Mouse (Mus musculus) left cerebral cortex, postnatal 36 days (tissue): Measurements from ENCODE around the gene Thsd7a. TPM values are rescaled to one million over a fixed set of nuclear protein-coding genes. Genes with fewer than 3 reads are reported as not detected.

Experiments
- DNase-seq, 2 experiments: peaks; one replicate each; pipeline ENCODE4 v3.0.0; 2021 to 2022; ENCODE audit warnings: low spot score in 2 of 2, mixed read lengths in 1 of 2
- intact Hi-C: fragments of 180-260 bp; cut with DNase I; formaldehyde crosslinking; loops from one replicate; pipeline ENCODE4 v1.15.1; 2025
- total RNA-seq, 2 experiments: library from RNA; stranded (reverse); gene quantifications; 2 replicates each; pipeline ENCODE4 v1.2.3; 2021

Gene Thsd7a
- total RNA-seq, 2 experiments from 2014 or later = 35.4 to 40.6 TPM

GRCm38 (mm10) chr6:12699089-12699488 lies 50.1 kb downstream of the Thsd7a start:
- intact Hi-C loops = no loop called here
- DNase-seq = no peak

- intact Hi-C loops = no loop called here
- DNase-seq = no peak
Observed at GRCm38 (mm10) chr6:12693689-12694088, 55.5 kb downstream of the Thsd7a start.

GRCm38 (mm10) chr6:12693239-12693638 lies 56.0 kb downstream of the Thsd7a start:
- no peak for DNase-seq
- intact Hi-C loops = no loop called here

- intact Hi-C loops = no loop called here
- no peak for DNase-seq
Observed at GRCm38 (mm10) chr6:12649633-12650032, 99.6 kb downstream of the Thsd7a start.

- DNase-seq = no peak
- intact Hi-C loops = no loop called here
Observed at GRCm38 (mm10) chr6:12628637-12629246, 120.5 kb downstream of the Thsd7a start.

- no peak for DNase-seq
Observed at GRCm38 (mm10) chr6:12606638-12607246, 142.5 kb downstream of the Thsd7a start.

GRCm38 (mm10) chr6:12602927-12603326 lies 146.3 kb downstream of the Thsd7a start:
- DNase-seq = no peak
- intact Hi-C loops = no loop called here

More at GRCm38 (mm10) chr6:12606638-12607246, 142.5 kb downstream of the Thsd7a start:
- intact Hi-C loops = no loop called here

GRCm38 (mm10) chr6:12602161-12602560 lies 147.0 kb downstream of the Thsd7a start:
- no peak for DNase-seq
- intact Hi-C loops = no loop called here

- intact Hi-C loops = loop anchor here (1.0 kb wide), 1 partner anchor 46 kb away; no protein-coding TSS in a partner anchor
- no peak for DNase-seq
Observed at GRCm38 (mm10) chr6:12584456-12584855, 164.8 kb downstream of the Thsd7a start.

- DNase-seq = no peak
- intact Hi-C loops = no loop called here
Observed at GRCm38 (mm10) chr6:12581143-12581542, 168.1 kb downstream of the Thsd7a start.

GRCm38 (mm10) chr6:12575619-12576216 lies 173.5 kb downstream of the Thsd7a start:
- intact Hi-C loops = no loop called here
- DNase-seq = no peak

GRCm38 (mm10) chr6:12572202-12572601 lies 177.0 kb downstream of the Thsd7a start:
- no peak for DNase-seq
- intact Hi-C loops = no loop called here

- no peak for DNase-seq
- intact Hi-C loops = no loop called here
Observed at GRCm38 (mm10) chr6:12565136-12565535, 184.1 kb downstream of the Thsd7a start.

GRCm38 (mm10) chr6:12562336-12562735 lies 186.9 kb downstream of the Thsd7a start:
- intact Hi-C loops = no loop called here
- DNase-seq = no peak

GRCm38 (mm10) chr6:12560500-12560899 lies 188.7 kb downstream of the Thsd7a start:
- intact Hi-C loops = no loop called here
- no peak for DNase-seq

GRCm38 (mm10) chr6:12555114-12556099 lies 193.8 kb downstream of the Thsd7a start:
- no peak for DNase-seq

GRCm38 (mm10) chr6:12551176-12551575 lies 198.0 kb downstream of the Thsd7a start:
- no peak for DNase-seq
- intact Hi-C loops = no loop called here

More at GRCm38 (mm10) chr6:12555114-12556099, 193.8 kb downstream of the Thsd7a start:
- intact Hi-C loops = no loop called here

- intact Hi-C loops = no loop called here
- no peak for DNase-seq
Observed at GRCm38 (mm10) chr6:12550054-12550655, 199.1 kb downstream of the Thsd7a start.

- DNase-seq = no peak
- intact Hi-C loops = no loop called here
Observed at GRCm38 (mm10) chr6:12544096-12544495, 205.1 kb downstream of the Thsd7a start.
